Mouse (Mus musculus): ENCODE data around the gene Fgb.

GRCm38 (mm10) chr3:83016236-83016635 lies 33.4 kb downstream of the Fgb start:
- TF ChIP-seq POLR2A (IDR thresholded peaks at IDR 0.05; ENCODE audit: control insufficient read depth, extremely low read depth, insufficient read depth, low read length, poor library complexity) (no peak), CTCF (IDR thresholded peaks at IDR 0.05; ENCODE audit: borderline replicate concordance, control insufficient read depth, extremely low read depth, insufficient read depth, low read length, poor library complexity) (no peak)
